Mouse (Mus musculus): ENCODE results near the gene Col27a1. TPM values are rescaled to one million over a fixed set of nuclear protein-coding genes. Genes with fewer than 3 reads are reported as not detected.
A peak's percentile ranks its signal among the peaks of the same experiment; 100 is the strongest.

Col27a1 gene
- total RNA-seq, 2 experiments from 2014 or later: 4.0 to 4.5 TPM

DNA sequence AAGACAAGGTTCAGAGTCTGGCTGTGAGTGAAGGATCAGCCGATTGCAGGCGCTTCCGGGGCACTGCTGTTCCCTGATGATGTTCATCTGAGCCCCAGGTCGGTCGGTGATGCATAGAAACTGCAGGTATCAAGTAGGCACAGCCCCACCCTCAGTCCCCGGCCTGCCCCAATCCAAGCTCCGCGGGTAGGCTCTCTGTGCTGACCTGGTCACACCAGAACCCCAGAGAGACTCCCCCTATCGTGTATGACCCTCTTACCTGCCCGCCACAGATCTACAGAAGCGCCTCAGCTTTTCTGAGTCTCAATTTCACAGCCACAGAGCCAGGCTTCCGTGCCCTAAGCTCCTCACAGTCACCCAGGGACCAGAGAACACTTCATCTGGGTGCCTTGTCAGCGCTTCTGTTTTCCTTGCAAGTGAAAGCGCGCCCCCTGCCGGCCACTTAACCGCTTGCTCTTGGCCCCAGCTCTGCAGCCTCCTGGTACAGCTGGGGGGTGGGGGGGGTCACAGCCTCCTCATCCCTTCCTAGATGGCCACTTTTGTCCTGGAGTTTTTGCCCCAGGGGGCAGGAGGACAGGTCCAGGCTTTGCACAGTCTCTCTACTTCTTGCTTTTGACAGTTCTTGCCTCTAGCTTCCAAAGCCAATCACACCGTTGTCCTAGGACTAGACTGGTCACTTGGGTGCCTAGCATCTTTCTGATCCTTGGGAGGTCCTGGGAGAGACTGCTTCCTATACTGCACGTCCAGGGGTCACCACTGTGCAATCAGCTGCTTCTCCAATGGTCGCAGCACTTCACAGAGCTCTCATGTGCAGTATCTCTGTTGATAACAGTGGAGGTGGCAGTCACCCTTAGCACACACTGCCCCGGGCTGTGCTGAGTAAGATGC lies 93.6 kb downstream of the Col27a1 start:
- DNase-seq (ENCODE audit: low spot score in 2 of 2): peak; percentile 79 to 95

GRCm38 (mm10) chr4:63308316-63308715 lies 94.5 kb downstream of the Col27a1 start:
- no peak for DNase-seq (ENCODE audit: low spot score in 2 of 2)

DNA sequence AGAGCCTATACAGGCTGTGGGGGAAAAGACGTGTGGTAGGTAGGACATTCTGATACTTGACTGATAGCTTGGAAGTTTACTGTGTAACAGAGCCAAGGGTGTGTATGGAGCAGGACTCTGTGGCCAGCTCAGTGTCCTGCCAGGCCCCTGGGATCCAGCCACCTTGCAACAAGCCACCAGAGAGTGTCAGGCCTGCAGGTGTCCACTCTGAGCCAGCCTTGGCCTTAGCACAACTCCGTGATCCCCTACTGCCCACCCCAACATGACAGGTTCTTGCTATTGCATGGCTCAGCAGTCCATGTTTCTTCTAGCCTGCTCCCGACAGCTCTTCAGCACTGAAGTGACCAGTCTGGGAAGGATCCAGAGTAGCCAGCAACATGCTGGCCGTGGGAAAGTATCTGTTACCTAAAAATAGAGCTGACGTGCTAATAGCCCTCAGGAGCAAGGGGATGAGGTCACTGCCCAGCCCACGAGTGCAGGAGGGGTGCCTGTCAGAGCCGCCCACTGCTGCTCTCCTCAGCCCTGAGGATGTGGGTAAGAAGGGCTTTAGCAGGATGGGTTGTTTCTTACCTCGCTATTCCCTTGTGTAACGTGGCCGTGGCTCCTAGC lies 96.5 kb downstream of the Col27a1 start:
- no peak for DNase-seq (ENCODE audit: low spot score in 2 of 2)

DNA sequence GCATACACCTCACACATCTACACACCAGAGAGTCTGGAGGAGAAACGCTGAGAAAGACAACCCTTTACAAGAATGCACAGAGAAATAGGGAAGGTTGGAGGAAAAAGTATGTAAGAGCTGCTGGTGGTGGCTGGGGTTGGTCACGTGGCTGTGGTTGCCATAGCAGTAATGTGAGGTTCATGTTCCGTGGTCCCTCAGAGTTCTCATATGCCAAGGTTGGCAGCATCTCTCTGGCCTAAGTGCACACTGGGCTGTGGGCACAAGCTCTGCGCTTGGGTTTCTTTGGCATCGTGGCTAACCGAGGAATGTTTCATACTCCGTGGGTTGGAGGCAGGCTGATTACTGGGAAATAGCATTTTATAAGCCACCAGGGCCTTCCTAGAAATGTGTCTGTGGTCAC lies 97.6 kb downstream of the Col27a1 start:
- DNase-seq (ENCODE audit: low spot score in 2 of 2): no peak

- no peak for DNase-seq (ENCODE audit: low spot score in 2 of 2)
Measured at GRCm38 (mm10) chr4:63314063-63314462, 100.3 kb downstream of the Col27a1 start.

DNA sequence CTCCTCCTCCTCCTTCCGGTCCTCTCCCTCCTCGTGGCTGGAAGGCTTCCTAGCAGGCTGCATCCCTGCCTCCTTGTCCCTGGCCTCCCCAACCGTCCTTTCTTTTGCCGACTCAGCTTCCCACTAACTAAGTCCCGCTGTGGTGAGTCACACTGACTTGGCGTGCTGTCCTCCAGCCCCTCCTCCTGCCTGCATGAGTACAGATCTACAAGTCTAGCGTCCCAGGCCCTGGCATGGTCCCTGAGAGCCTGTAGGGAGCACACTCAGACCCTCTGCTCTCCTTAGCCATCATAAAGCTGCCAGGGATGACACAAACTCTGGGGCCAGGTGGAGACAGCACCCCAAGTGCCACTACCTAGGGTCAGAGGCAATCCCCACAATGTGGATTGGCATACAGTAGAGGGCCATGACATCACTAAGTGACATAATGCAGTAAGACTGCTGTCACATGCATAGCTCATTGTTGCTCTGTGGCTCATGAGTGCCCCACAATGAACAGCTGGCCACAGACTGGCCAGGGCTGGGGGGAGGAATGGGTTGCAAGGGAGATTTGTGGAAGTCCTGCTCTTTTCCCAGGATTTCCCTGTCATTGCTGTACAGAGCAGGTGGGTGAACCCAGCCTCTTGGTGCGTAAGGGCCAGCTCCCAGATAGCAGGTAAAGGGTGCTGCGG lies 102.4 kb downstream of the Col27a1 start:
- DNase-seq (ENCODE audit: low spot score in 2 of 2): no peak

DNA sequence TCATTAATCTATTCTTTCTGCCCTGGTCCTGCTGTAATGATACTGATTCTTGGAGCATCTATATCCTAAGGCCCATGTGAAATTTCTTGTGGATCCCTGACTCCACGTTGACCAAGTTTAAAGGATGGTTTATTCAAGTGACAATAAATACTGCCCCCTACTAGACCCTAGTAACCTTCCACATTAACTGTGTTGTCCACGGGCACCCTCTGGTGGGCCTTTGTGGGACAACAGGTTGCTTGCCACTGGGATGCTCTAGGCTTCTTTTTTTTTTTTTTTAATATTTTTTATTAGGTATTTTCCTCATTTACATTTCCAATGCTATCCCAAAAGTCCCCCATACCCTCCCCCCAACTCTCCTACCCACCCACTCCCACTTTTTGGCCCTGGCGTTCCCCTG lies 105.8 kb downstream of the Col27a1 start:
- peak in 1 of 2 experiments; percentile 70 for DNase-seq (ENCODE audit: low spot score in 2 of 2)

- DNase-seq (ENCODE audit: low spot score in 2 of 2): no peak
Measured at GRCm38 (mm10) chr4:63323275-63323815, 109.5 kb downstream of the Col27a1 start.

- DNase-seq (ENCODE audit: low spot score in 2 of 2): no peak
Measured at GRCm38 (mm10) chr4:63333403-63333802, 119.6 kb downstream of the Col27a1 start.

DNA sequence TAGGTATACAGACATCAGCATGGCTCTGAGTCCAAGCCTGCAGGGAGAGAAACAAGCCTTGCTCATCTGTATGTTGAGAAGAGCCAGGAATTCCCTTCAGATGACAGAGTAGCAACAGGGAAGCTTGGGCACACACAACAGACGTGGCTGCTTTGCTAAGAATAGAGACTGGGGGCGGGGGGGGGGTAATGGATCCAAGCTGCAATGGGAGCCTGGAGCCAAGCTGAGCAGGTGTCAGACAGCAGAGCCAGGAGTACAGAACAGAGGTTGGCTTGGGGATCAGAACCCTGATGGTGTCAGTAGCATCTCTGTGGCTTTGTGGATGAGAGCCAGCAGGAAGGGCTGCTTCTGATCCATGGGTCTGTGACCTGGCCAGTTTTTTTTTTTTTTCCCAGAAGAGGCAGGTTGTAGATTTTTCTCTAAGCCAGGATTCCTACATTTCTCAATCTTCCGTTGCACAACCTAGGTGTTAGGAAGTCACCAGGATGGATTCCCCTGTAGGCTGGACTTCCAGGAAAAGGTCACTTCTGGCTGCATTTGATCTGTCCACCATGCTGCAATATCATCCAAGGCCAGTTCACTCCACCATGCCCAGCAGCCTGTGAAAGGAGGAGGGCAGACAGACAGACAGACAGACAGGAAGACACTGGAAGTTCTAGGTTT lies 124.7 kb downstream of the Col27a1 start:
- DNase-seq (ENCODE audit: low spot score in 2 of 2): peak in 1 of 2 experiments; percentile 11

DNA sequence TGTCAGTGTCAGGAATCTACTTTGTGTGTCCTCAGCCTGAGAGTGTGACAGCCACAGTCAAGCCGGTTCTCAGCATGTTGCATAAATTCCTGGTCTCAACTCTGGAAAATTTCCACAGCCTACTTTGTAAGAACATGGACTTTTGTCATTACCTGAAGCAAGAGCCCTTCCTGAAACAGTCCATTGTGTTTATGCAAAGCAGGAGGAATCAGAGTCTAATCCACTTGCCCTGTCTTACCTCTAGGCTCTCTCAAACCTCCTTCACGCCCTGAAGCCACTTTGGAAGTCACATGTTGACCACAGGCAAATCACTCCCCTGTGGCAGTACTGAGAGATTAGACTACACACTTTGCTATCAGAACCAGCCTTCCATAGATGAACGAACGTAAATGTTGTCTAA lies 128.7 kb downstream of the Col27a1 start:
- no peak for DNase-seq (ENCODE audit: low spot score in 2 of 2)

- no peak for DNase-seq (ENCODE audit: low spot score in 2 of 2)
Measured at GRCm38 (mm10) chr4:63343608-63344007, 129.8 kb downstream of the Col27a1 start.

DNA sequence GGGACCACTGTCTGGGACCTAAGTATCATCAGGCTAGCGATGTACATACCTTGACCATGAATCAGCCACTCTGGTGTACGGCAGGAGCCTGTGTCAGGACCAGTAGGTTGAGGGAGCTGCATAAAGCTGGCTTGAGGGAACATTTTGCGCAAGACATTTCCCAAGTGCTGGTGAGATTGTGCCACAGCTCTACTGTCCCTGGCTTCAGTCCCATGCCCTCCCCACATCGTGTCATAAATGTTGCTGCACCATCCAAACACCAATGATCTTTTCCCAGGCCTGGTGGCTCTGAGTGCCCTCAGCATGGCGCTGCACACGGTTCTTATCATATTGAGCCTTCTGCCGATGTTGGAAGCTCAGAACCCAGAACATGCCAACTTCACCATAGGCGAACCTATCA lies 130.5 kb downstream of the Col27a1 start, which contains the start of gene Orm1:
Gene Orm1, plus strand, starts transcription at position 266 of the 400 bp plus-strand sequence.
- DNase-seq (ENCODE audit: low spot score in 2 of 2): no peak

DNA sequence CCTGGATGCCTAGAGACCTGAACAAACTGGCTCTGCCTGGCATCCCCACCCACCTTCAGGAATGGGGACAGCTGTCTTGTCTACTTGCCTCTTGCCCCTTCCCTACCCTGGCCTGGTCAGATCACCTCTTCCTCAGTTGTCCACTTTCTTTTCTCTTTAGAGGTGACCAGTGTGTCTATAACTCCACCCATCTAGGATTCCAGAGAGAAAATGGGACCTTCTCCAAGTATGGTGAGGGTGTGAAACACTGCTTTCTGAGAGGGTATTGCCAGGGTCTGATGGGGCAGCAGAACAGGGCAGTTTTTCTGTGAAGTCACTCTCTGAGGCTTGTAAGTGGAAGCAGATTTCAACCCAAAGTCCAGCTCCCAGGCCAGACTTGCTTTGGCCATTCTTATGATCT lies 131.5 kb downstream of the Col27a1 start:
- no peak for DNase-seq (ENCODE audit: low spot score in 2 of 2)

DNA sequence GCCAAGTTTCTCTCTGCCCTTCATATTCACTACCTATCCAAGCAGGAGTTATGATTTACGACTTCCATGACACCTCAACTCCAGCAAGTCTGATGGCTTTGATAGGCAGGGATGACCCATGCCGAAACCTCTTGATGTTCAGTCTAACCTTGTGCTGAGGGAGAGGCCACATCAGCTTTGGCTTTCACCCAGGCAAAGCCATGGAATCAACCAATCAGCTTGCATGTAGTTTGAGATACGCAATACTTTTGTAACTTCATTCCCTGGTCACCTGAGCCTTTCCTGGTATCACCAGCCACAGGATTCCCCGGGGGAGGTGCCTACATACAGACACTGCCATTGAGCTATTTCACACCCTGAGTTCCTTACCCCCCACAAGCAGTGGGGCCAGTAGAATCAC lies 132.9 kb downstream of the Col27a1 start:
- DNase-seq (ENCODE audit: low spot score in 2 of 2): no peak

- DNase-seq (ENCODE audit: low spot score in 2 of 2): no peak
Measured at GRCm38 (mm10) chr4:63348524-63348923, 134.7 kb downstream of the Col27a1 start.

DNA sequence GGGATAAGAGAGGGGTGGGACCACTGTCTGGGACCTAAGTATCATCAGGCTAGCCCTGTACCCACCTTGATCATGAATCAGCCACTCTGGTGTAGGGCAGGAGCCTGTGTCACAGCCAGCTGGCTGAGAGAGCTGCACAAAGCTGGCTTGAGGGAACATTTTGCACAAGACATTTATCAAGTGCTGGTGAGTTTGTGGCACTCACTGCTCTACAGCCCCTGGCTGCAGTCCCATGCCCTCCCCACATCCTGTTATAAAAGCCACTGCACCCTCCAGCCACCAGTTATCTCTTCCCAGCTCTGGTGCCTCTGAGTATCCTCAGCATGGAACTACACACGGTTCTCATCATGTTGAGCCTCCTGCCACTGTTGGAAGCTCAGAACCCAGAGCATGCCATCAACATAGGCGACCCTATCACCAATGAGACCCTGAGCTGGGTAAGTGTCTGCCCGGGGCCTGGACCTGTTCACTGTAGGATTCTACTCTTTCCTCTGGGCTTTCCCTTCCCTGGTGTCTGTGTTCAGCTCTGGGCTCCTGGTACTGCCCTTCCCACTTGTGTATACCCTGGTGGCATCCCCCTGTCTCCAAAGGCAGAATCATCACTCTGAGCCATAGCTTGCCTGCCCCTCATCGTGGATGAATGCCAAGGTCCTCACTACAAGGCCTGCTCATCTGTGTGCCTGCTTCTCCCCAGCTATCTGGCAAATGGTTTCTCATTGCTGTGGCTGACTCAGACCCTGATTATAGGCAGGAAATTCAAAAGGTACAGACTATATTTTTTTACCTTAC lies 142.3 kb downstream of the Col27a1 start, which contains the start of gene Orm3:
Gene Orm3, plus strand, starts transcription at position 286 of the 789 bp plus-strand sequence.
- no peak for DNase-seq (ENCODE audit: low spot score in 2 of 2)

GRCm38 (mm10) chr4:63356981-63357570 lies 143.3 kb downstream of the Col27a1 start:
- no peak for DNase-seq (ENCODE audit: low spot score in 2 of 2)

- DNase-seq (ENCODE audit: low spot score in 2 of 2): no peak
Measured at GRCm38 (mm10) chr4:63359861-63360260, 146.1 kb downstream of the Col27a1 start.

- DNase-seq (ENCODE audit: low spot score in 2 of 2): no peak
Measured at GRCm38 (mm10) chr4:63362150-63362549, 148.3 kb downstream of the Col27a1 start, which contains the start of gene Orm2. TSS of gene Orm2 (plus strand) at chr4:63362449.

Data from layer of hippocampus, adult 18-20 months (tissue).